Mouse (Mus musculus) ES-E14 (cell line): ENCODE results near the gene Strn4. TPM values are rescaled to one million over a fixed set of nuclear protein-coding genes. Genes with fewer than 3 reads are reported as not detected.

ENCODE experiments used
- DNase-seq: peaks from one replicate; pipeline ENCODE4 v3.0.0-alpha.2; 2013; ENCODE audit warnings: low read depth, low spot score
- H3K27ac ChIP-seq: 2 replicates; pipeline ENCODE4 v1.5.1; 2012; ENCODE audit warnings: low read depth, mild to moderate bottlenecking, low read length, moderate library complexity, mixed read lengths; ENCODE audit not compliant: poor library complexity, insufficient read depth, severe bottlenecking
- H3K36me3 ChIP-seq: 2 replicates; pipeline ENCODE4 v1.6.1; 2012; ENCODE audit warnings: mild to moderate bottlenecking, low read length, moderate library complexity, mixed read lengths; ENCODE audit not compliant: control insufficient read depth, poor library complexity, insufficient read depth, severe bottlenecking
- H3K4me1 ChIP-seq, 2 experiments: fragments of 150-350 bp in 1 of 2; sonication (generic) in 1 of 2; 2 replicates each; pipeline ENCODE4 v1.6.1; 2012; ENCODE audit warnings: low read length in 2 of 2, mild to moderate bottlenecking in 1 of 2, mixed read lengths in 1 of 2; ENCODE audit not compliant: control insufficient read depth in 2 of 2, insufficient read depth in 2 of 2, poor library complexity in 1 of 2
- H3K4me3 ChIP-seq, 2 experiments: fragments of 150-350 bp in 1 of 2; sonication (generic) in 1 of 2; 2 replicates each; pipeline ENCODE4 v1.5.1; 2012; ENCODE audit warnings: low read length in 2 of 2, low read depth in 1 of 2, mild to moderate bottlenecking in 1 of 2, mixed read lengths in 1 of 2; ENCODE audit not compliant: insufficient read depth in 1 of 2, poor library complexity in 1 of 2, severe bottlenecking in 1 of 2
- H3K9ac ChIP-seq: 2 replicates; pipeline ENCODE4 v1.6.1; 2012; ENCODE audit warnings: low read depth, mild to moderate bottlenecking, low read length, mixed read lengths; ENCODE audit not compliant: poor library complexity, insufficient read depth, severe bottlenecking
- H3K9me3 ChIP-seq: fragments of 150-350 bp; sonication (generic); 2 replicates; pipeline ENCODE4 v1.6.1; 2012; ENCODE audit warnings: low read depth, mild to moderate bottlenecking, low read length; ENCODE audit not compliant: control insufficient read depth, insufficient read depth
- CHD2 ChIP-seq: IDR thresholded peaks from 2 replicates; pipeline ENCODE4 v1.6.1; 2014; ENCODE audit warnings: mild to moderate bottlenecking, low read depth, low read length, inconsistent platforms
- HCFC1 ChIP-seq: IDR thresholded peaks from 2 replicates; pipeline ENCODE4 v1.6.1; 2012; ENCODE audit warnings: low read length, inconsistent platforms, borderline replicate concordance; ENCODE audit not compliant: insufficient read depth
- MAFK ChIP-seq: IDR thresholded peaks from 2 replicates; pipeline ENCODE4 v1.6.1; 2014; ENCODE audit warnings: mild to moderate bottlenecking, low read depth, low read length, inconsistent platforms; ENCODE audit not compliant: insufficient read depth
- ZC3H11A ChIP-seq: IDR thresholded peaks from 2 replicates; pipeline ENCODE4 v1.6.1; 2012; ENCODE audit warnings: low read depth, mild to moderate bottlenecking, inconsistent platforms, low read length, borderline replicate concordance
- ZNF384 ChIP-seq: IDR thresholded peaks from 2 replicates; pipeline ENCODE4 v1.6.1; 2012; ENCODE audit warnings: low read depth, low read length, inconsistent platforms
- in situ Hi-C, 2 experiments: fragments of 600-800 bp; cut with MboI; formaldehyde crosslinking; loops; one replicate each; pipeline ENCODE4 v1.15.1; 2025; ENCODE audit warnings: low sequenced_read_pairs in 2 of 2, inconsistent platforms in 1 of 2; ENCODE audit not compliant: unreplicated experiment in 2 of 2
- total RNA-seq: library from RNA; depleted of rRNA; stranded (reverse); fragments of 300-350 nt; gene quantifications from 2 replicates; pipeline ENCODE4 v1.2.3, GENCODE M21; 2012

Strn4 gene
- total RNA-seq, 1 experiment: 76.0 TPM

DNA sequence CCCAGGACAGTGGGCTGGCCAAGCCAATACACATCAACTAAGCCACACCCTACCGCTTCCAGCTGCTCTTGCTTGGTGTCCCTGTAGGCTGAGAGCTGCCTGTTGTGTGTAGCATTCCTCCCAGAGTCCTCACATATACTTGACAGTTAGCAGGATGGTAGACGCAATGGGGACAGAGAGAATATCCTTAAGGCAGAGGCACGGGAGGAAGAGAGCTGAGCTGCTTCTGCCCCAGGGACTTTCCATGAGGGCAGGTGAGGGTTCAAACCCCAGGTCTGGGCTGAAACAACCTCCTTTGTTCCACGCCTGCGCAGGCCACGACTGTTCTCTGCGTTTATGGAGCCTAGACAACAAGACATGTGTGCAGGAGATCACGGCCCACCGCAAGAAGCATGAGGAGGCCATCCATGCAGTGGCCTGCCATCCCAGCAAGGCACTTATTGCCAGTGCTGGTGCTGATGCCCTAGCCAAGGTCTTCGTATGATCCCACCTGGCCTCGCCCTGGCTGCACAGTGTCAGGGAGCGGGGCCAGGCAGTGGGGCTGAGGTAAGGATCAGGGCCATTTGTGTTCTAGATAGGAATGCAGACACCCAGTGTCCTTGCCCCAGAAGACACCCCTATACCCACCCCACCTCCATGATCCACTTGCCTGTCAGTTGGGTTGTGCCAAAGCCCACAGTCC lies 23.9 kb downstream of the Strn4 start:
- Histone ChIP-seq H3K9me3 (no peaks in the 10 kb centered on the region), H3K27ac (no peak overlapping the region), H3K4me3 (no peak overlapping the region), H3K9ac (no peak overlapping the region), H3K4me1 (peaks cover 3 to 15% of the 10 kb centered on the region in 2 experiments; a peak in 3 of 4 replicates), H3K36me3 (peaks cover 30% of the 10 kb centered on the region)
- in situ Hi-C loops: no loop called here
- no peak for TF ChIP-seq ZNF384
- no peak for TF ChIP-seq HCFC1
- TF ChIP-seq MAFK: no peak
- TF ChIP-seq CHD2: no peak
- TF ChIP-seq ZC3H11A: no peak
- no peak for DNase-seq

DNA sequence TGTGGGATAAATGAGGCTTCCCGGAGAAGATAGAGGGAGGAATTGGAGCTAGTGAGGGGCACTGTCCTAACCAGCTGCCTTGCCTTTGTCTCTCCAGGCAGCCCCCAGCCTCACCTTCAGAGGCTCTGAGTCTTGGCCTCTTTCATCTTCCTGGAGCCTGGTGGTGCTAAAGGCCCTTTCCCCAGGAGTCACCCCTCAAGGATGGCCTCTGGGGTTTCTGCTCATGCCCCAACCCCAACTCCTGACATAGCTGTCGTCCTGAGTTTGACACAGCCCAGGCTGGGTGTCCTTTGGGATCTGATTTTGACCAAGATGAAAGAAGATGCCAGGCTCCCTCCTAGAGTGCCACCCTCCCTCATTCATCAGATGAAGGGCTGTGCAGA lies 24.4 kb downstream of the Strn4 start:
- TF ChIP-seq HCFC1 (no peak), ZNF384 (no peak), ZC3H11A (no peak), MAFK (no peak), CHD2 (no peak)
- Histone ChIP-seq H3K27ac (no peak overlapping the region), H3K4me3 (no peak overlapping the region), H3K4me1 (peaks cover 3 to 16% of the 10 kb centered on the region in 2 experiments; a peak in 3 of 4 replicates), H3K9me3 (no peaks in the 10 kb centered on the region), H3K36me3 (peaks cover 30% of the 10 kb centered on the region), H3K9ac (no peak overlapping the region)
- DNase-seq: no peak
- in situ Hi-C loops: no loop called here

DNA sequence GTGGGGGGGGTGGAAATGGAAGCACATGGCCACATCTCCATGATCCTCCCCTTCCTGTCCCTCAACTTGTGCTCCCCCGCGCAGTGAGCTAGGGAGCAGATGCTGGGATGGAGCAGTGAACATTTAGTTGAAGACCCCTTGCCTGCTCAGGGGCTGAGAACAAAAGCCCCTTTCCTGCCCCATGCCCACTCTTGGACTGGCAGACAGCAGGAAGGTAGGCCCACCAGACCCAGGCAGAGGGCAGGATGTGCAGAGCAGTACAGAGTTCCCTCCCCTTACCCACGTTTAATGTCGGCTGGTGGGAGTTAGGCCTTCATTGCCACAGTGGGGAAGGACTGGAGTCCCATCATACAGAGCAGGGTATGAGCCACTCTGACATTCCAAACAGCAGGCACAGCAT lies 25.4 kb downstream of the Strn4 start:
- no peak for DNase-seq
- TF ChIP-seq CHD2: no peak
- no peak for TF ChIP-seq HCFC1
- no peak for TF ChIP-seq ZC3H11A
- TF ChIP-seq ZNF384: no peak
- TF ChIP-seq MAFK: no peak
- in situ Hi-C loops: no loop called here
- H3K4me3 ChIP-seq: no peak overlapping the region
- H3K9me3 ChIP-seq: no peaks in the 10 kb centered on the region
- no peak overlapping the region for H3K9ac ChIP-seq
- peaks cover 30% of the 10 kb centered on the region for H3K36me3 ChIP-seq
- H3K27ac ChIP-seq: no peak overlapping the region; the same call in 1 of the 2 replicates
- H3K4me1 ChIP-seq: peaks cover 3 to 22% of the 10 kb centered on the region in 2 experiments; a peak in 3 of 4 replicates

DNA sequence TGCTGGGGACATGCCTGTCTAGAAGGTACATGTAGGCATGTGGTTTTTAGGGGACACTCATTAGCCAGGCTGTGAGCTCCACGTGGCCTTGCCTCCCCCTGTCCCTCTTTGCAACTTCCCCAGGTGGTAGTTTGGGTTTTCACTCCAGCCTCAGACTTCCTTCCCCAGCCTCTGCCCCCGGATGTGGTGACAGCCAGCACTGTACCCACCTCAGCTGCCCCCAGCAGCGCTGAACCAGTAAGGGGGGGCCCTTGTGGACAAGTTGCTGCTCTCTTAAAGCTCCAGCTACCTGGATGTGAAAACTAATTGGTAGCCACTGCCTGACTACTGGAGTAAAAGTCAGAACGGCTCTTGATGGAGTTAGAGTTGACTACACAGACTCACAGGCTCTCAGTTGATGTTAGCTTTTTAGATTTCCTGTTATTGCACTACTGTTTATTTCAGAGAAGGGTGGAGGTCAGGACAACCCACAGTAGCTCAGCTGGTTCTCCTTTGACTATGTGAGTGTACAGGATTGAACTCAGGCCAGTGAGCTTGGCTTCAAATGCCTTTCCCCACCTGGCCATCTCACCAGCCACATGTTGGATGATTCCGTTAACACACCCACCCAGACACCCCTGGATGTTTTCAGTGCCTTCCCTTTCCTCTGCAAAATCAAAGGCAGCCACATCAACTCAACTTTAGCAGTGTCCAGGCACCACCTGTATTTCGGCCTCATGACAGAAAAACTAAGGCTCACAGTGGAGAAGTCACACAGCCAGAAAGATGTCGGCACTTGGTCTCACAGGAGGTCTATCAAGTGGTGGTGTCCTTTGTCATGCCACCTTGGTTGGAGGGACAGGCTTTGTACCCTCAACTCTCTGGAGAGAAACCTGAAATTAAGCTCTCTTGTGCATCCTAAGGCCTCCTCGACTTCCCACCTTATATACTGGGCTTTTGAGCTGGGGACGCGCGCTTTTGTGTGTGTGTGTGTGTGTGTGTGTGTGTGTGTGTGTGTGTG lies 26.2 kb downstream of the Strn4 start:
- Histone ChIP-seq H3K27ac (no peak overlapping the region), H3K4me3 (no peak overlapping the region; a peak in 1 of 4 replicates), H3K4me1 (peaks cover 3 to 22% of the 10 kb centered on the region in 2 experiments; a peak in 3 of 4 replicates), H3K9me3 (no peaks in the 10 kb centered on the region), H3K9ac (no peak overlapping the region), H3K36me3 (peaks cover 30% of the 10 kb centered on the region)
- DNase-seq: no peak
- in situ Hi-C loops: no loop called here
- TF ChIP-seq ZNF384 (no peak), CHD2 (no peak)
